Mouse (Mus musculus) retina, embryonic 14.5 days (tissue): ENCODE measurements around the gene Hoxb9.

Experiments used
- DNase-seq: peaks from one replicate; pipeline ENCODE4 v3.0.0-alpha.2; 2015; ENCODE audit warnings: low spot score

Hoxb9 gene

GRCm38 (mm10) chr11:96313806-96314428 is 42.7 kb downstream of the Hoxb9 start:
- no peak for DNase-seq

GRCm38 (mm10) chr11:96314671-96315343 is 43.5 kb downstream of the Hoxb9 start:
- DNase-seq: no peak

GRCm38 (mm10) chr11:96315344-96315681 is 44.1 kb downstream of the Hoxb9 start:
- DNase-seq: no peak

DNA sequence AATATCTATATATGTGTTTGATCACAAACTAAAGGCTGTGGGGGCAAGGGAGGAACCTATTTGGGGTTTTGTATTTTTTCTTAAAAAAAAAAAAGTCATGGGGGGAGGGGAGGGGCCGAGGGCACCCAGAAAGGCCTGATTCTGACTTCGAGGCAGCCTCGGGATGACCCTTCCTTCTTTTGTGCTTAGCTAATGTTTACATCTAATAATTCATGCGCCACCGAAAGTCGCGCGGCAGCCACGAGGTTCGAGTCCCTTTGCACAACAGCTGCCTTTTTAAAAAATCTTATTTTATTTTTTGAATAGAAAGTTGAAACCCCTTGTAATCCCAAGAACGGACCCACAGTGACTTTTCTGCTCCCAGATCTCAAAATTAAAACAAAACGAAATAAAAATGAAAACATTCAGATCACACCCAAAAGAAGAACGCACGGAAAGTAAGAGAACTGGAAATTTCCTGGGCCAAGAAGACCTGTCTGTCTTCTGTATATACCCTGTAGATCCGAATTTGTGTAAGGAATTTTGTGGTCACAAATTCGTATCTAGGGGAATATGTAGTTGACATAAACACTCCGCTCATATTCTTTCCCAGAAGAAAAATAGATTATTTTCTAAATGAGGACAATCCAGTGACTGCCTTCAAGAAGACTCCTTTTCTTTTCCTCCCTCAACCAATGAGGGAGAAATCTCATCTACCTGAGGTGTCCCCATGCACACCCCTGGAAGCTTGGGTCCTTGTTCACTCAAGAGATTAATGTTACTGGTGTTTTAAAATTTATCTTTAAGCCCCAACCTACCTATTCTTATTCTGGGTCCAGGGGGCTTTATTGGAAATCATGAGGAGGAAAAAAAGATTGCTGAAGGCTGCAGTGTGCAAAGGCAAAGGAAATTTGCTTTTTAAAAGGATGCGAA is 45.7 kb downstream of the Hoxb9 start:
- DNase-seq: peak; percentile 59

- no peak for DNase-seq
Measured at GRCm38 (mm10) chr11:96317608-96318367, 46.5 kb downstream of the Hoxb9 start, which contains the start of gene Hoxb4. Gene Hoxb4, plus strand, starts transcription at chr11:96318267.

GRCm38 (mm10) chr11:96318368-96319070 is 47.3 kb downstream of the Hoxb9 start:
- DNase-seq: peak; percentile 66

- DNase-seq: no peak
Measured at GRCm38 (mm10) chr11:96319071-96319902, 48.0 kb downstream of the Hoxb9 start.

DNA sequence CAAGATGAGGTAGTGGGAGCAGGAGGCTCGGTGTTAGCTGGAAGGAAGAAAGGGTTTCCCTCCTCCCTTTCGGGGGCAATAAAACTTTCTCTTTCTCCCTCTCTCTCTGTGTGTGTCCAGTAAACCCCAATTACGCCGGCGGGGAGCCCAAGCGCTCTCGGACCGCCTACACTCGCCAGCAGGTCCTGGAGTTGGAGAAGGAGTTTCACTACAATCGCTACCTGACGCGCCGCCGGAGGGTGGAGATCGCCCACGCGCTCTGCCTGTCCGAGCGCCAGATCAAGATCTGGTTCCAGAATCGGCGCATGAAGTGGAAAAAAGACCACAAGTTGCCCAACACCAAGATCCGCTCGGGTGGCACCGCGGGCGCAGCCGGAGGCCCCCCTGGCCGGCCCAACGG is 48.7 kb downstream of the Hoxb9 start:
- no peak for DNase-seq

DNA sequence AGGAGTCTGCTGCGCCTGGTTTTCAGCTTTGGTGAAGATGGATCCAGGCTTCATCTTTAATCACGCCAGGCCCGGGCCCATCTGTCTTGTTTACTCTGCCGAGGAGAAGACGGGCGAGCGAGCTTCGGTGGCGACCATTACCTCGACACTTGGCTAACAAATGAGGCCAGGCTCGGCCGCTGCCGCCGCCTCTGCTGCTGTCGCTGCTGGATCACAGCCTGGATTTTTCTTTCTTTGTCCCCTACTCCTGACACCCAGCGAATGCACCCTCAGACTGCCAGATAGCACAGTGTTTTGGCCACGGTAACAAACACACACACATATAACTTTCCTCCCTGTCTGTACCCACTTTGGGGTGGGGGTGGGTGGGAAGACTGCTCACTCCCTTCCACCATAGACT is 49.4 kb downstream of the Hoxb9 start:
- DNase-seq: no peak

GRCm38 (mm10) chr11:96321846-96322245 is 50.6 kb downstream of the Hoxb9 start:
- no peak for DNase-seq

DNA sequence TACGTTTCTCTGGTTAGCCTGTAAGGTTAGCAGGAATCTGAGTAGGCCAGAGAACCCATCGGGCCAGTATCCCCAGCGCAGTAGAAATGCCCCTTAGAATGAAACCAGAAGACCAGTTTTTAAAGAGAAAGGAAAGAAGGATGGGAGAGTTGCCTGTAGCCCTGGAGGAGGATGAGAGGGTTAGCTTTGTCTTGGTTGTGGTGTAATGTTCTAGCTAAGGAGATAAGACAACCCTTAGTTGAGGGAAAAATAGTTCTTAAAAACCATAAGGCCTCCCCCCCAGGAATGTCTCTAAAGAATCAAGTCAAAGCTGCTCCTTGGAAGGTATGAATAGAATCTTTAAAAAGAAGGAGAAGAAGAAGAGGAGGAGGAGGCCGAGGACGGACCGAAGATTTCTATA is 51.5 kb downstream of the Hoxb9 start:
- DNase-seq: no peak

- no peak for DNase-seq
Measured at GRCm38 (mm10) chr11:96323154-96323553, 51.9 kb downstream of the Hoxb9 start, which contains the start of gene Hoxb3. Gene Hoxb3, plus strand, starts transcription at chr11:96323326.

GRCm38 (mm10) chr11:96324125-96324524 is 52.9 kb downstream of the Hoxb9 start:
- DNase-seq: no peak

DNA sequence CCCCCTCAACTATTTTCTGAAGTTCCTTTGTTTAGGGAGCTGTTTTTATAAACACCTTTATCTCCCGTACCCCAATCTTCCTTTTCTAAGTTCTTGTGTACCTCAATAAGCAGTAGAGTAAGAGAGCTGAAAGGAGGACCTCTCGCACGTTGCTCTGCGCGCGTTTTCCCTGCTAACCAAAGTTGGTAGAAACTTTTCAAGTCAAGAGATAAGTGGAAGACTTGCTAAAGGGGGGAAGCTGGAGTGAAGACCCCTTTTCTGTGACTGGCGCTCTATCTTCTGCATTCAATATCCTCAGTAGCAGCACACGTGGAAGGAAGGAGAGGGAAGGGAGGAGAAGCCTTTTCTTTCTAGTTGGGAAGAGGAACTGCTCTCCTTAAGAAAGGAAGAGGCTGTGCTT is 53.7 kb downstream of the Hoxb9 start:
- DNase-seq: no peak

- DNase-seq: no peak
Measured at GRCm38 (mm10) chr11:96325747-96326212, 54.5 kb downstream of the Hoxb9 start.
